Mouse (Mus musculus) neural tube, embryonic 12.5 days (tissue): ENCODE measurements around the gene Dctn1. TPM values are rescaled to one million over a fixed set of nuclear protein-coding genes. Genes with fewer than 3 reads are reported as not detected.

Experiments
- ATAC-seq: fragments of 200-750 bp; cut with Nextera tagmentation; 2 replicates; pipeline ENCODE4 v1.8.0; 2017; ENCODE audit warnings: low read depth, mild to moderate bottlenecking, moderate TSS enrichment, moderate library complexity; ENCODE audit not compliant: low FRiP score
- H3K27ac ChIP-seq: fragments of 300-500 bp; sonication (generic); 2 replicates; pipeline ENCODE4 v1.5.1; 2016
- H3K27me3 ChIP-seq: fragments of 300-500 bp; sonication (generic); replicated peaks from 2 replicates; pipeline ENCODE4 v1.6.1; 2016; ENCODE audit warnings: mild to moderate bottlenecking
- H3K36me3 ChIP-seq: fragments of 300-500 bp; sonication (generic); 2 replicates; pipeline ENCODE4 v1.6.1; 2016; ENCODE audit warnings: mild to moderate bottlenecking
- H3K4me1 ChIP-seq: fragments of 300-500 bp; sonication (generic); 2 replicates; pipeline ENCODE4 v1.6.1; 2016
- H3K4me2 ChIP-seq: fragments of 300-500 bp; sonication (generic); replicated peaks from 2 replicates; pipeline ENCODE4 v1.6.1; 2016; ENCODE audit warnings: mild to moderate bottlenecking
- H3K4me3 ChIP-seq: fragments of 300-500 bp; sonication (generic); 2 replicates; pipeline ENCODE4 v1.5.1; 2016
- H3K9ac ChIP-seq: fragments of 300-500 bp; sonication (generic); 2 replicates; pipeline ENCODE4 v1.6.1; 2016; ENCODE audit warnings: mild to moderate bottlenecking
- H3K9me3 ChIP-seq: fragments of 300-500 bp; sonication (generic); 2 replicates; pipeline ENCODE4 v1.6.1; 2016; ENCODE audit warnings: mild to moderate bottlenecking
- WGBS: fragments of 180-500 bp; shearing (Covaris S2); methylation state at CpG from one replicate; pipeline ENCODE4 v1.1.7; 2016; 5-methylcytosine and 5-hydroxymethylcytosine counted together
- polyA plus RNA-seq: library from polyadenylated mRNA; unstranded; fragments of >200 nt; fragmentation: Nextera tagmentation; extraction: Ambion mirVana; gene quantifications from 2 replicates; pipeline ENCODE4 v1.2.1, GENCODE M21; 2016

Gene Dctn1
- polyA plus RNA-seq, 1 experiment from 2014 or later: 196 TPM

- Histone ChIP-seq H3K27me3 (no peaks in the 10 kb centered on the region), H3K4me3 (no peak overlapping the region), H3K9ac (no peak overlapping the region), H3K9me3 (no peaks in the 10 kb centered on the region), H3K4me1 (no peaks in the 10 kb centered on the region), H3K36me3 (no peaks in the 10 kb centered on the region), H3K4me2 (no peak overlapping the region), H3K27ac (no peak overlapping the region)
- ATAC-seq: no peak
- 88% methylated on average over 2 of the region's 2 CpGs for WGBS
These were observed 81.4 kb downstream of the Dctn1 start for GRCm38 (mm10) chr6:83247153-83247552.

Other genes starting within 250 kb of the Dctn1 start
- 12.9 and 15.1 TPM in 2 replicates for gene Sema4f, start 226.2 kb upstream of the Dctn1 start, polyA plus RNA-seq
- gene M1ap, start 219.0 kb upstream of the Dctn1 start, polyA plus RNA-seq: 0.49 TPM in 1 of 2 replicates, not detected in the other
- gene Dok1, start 132.4 kb upstream of the Dctn1 start, polyA plus RNA-seq: 5.8 and 6.5 TPM in 2 replicates
- 9.1 and 9.4 TPM in 2 replicates for gene Loxl3, start 131.7 kb upstream of the Dctn1 start, polyA plus RNA-seq
- gene Aup1, start 111.4 kb upstream of the Dctn1 start, polyA plus RNA-seq: 158 and 167 TPM in 2 replicates
- gene Htra2, start 110.6 kb upstream of the Dctn1 start, polyA plus RNA-seq: 68.0 and 70.6 TPM in 2 replicates
- 1.8 and 2.1 TPM in 2 replicates for gene Dqx1, start 108.1 kb upstream of the Dctn1 start, polyA plus RNA-seq
- gene Tlx2, start 95.6 kb upstream of the Dctn1 start, polyA plus RNA-seq: 27.0 and 42.3 TPM in 2 replicates
- gene Pcgf1, start 88.1 kb upstream of the Dctn1 start, polyA plus RNA-seq: 43.6 and 52.3 TPM in 2 replicates
- 0.57 and 2.8 TPM in 2 replicates for gene Lbx2, start 79.6 kb upstream of the Dctn1 start, polyA plus RNA-seq
- 2.7 and 4.3 TPM in 2 replicates for gene Ccdc142, start 64.3 kb upstream of the Dctn1 start, polyA plus RNA-seq
- 4.8 and 5.1 TPM in 2 replicates for gene Gm42688, start 64.3 kb upstream of the Dctn1 start, polyA plus RNA-seq
- gene Mrpl53, start 56.9 kb upstream of the Dctn1 start, polyA plus RNA-seq: 124 and 128 TPM in 2 replicates
- 39.4 and 39.5 TPM in 2 replicates for gene Mogs, start 50.4 kb upstream of the Dctn1 start, polyA plus RNA-seq
- 233 and 254 TPM in 2 replicates for gene Wbp1, start 44.4 kb upstream of the Dctn1 start, polyA plus RNA-seq
- gene Ino80b, start 40.5 kb upstream of the Dctn1 start, polyA plus RNA-seq: 17.6 and 18.7 TPM in 2 replicates
- 33.7 and 38.0 TPM in 2 replicates for gene Rtkn, start 30.5 kb upstream of the Dctn1 start, polyA plus RNA-seq
- 11.5 and 13.5 TPM in 2 replicates for gene Wdr54, start 9.5 kb upstream of the Dctn1 start, polyA plus RNA-seq
- 2.6 TPM in 2 replicates for gene 1700003E16Rik, start 9.5 kb upstream of the Dctn1 start, polyA plus RNA-seq
- 0.18 and 0.34 TPM in 2 replicates for gene Slc4a5, start 53.9 kb downstream of the Dctn1 start, polyA plus RNA-seq
- gene Mthfd2, start 160.0 kb downstream of the Dctn1 start, polyA plus RNA-seq: 30.8 and 33.1 TPM in 2 replicates
- gene Mob1a, start 160.1 kb downstream of the Dctn1 start, polyA plus RNA-seq: 46.4 and 48.5 TPM in 2 replicates
- 92.1 and 93.5 TPM in 2 replicates for gene Bola3, start 183.2 kb downstream of the Dctn1 start, polyA plus RNA-seq